Mouse (Mus musculus) testis, adult 2 months (tissue): ENCODE data around the gene Klhl25.

Experiments used
- CTCF ChIP-seq: fragments of 200-500 bp; IDR thresholded peaks from 2 replicates; pipeline ENCODE4 v1.5.1; 2012; ENCODE audit warnings: low read depth, mild to moderate bottlenecking, inconsistent platforms, low read length, moderate library complexity; ENCODE audit not compliant: control insufficient read depth, insufficient read depth, insufficient replicate concordance
- POLR2A ChIP-seq: fragments of 200-500 bp; IDR thresholded peaks from 2 replicates; pipeline ENCODE4 v1.6.1; 2012; ENCODE audit warnings: low read depth, mild to moderate bottlenecking, inconsistent platforms, low read length, moderate library complexity; ENCODE audit not compliant: control insufficient read depth

DNA sequence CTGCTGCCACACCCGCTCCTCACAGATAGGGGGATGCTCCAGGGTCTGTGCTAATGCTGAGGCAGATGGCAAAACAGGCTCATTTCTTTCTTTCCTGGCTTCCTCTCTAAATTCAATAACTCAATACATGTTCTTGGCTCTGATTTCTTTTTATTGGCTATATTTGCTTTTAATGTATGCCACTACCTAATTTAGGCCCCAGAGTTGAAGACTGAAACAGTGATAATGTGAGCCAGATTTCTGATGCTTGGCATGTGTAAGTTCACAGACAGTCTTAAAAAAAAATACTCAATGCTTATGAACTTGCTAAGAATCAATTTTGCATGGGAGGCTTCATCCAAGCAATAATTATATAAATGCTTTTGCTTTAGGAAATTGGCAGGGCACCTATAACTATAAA, 2.2 kb upstream of the Klhl25 start:
- no peak for TF ChIP-seq CTCF
- TF ChIP-seq POLR2A: no peak
